Mouse (Mus musculus) CD4-positive, CD25-positive, alpha-beta regulatory T cell (primary cell): ENCODE data around the gene Kcne2. TPM values are rescaled to one million over a fixed set of nuclear protein-coding genes. Genes with fewer than 3 reads are reported as not detected.

Experiments
- polyA plus RNA-seq: library from polyadenylated mRNA; unstranded; fragments of 100-300 nt; shearing (Covaris generic); gene quantifications from one replicate; pipeline ENCODE4 v1.2.1, GENCODE M21; 2017

The Kcne2 gene
- not detected for polyA plus RNA-seq

DNA sequence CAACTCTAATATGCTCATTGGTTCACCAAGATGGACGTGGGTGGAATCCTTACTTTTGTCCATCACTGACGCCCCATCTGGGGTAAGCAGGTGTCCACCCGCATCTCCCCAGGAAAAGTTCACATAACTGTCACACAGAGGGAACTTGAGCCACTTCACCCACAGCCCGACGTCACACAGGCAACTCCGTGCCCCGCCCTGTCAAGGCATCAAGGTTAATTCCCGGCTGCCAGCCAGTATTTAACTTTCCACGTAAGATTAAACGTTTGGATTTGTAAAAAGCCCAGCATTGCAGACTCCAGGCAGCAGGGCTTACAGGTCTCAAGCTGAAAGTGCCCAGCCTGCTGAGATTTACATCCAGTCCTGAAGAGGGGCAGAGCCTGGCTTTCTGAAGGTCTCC lies at the start of gene Kcne2:
TSS of gene Kcne2 (plus strand) at position 289 of the 400 bp plus-strand sequence.

GRCm38 (mm10) chr16:92300649-92301411 lies 8.6 kb downstream of the Kcne2 start, which contains the start of gene Smim11:
Smim11 (plus strand) TSS chr16:92301286.

DNA sequence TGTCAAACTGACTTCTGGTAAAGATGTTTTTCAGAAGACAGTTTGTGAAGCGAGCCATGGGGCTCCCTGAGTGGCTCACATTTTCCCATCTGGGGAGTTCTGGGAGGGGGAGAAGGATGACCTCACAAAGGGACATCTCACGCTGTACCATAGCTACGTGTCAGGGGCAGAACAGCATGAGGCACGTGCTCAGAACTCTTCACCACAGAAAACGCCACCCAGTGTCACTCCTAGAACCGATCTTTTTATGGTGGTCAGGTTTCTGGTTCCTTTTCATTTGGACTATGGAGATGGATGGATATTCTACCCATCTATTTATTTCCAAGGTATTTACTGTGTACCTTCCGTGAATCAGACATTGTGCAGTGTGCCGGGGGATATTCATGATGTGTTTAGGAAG lies 29.2 kb downstream of the Kcne2 start, which contains the start of gene Fam243:
TSS of gene Fam243 (minus strand) at position 101 of the 400 bp plus-strand sequence.

Other genes with a start within 250 kb of the Kcne2 start
- 94.4 TPM for gene Mrps6, start 234.1 kb upstream of the Kcne2 start, polyA plus RNA-seq
- gene Gm49711, start 234.1 kb upstream of the Kcne2 start, polyA plus RNA-seq, result not detected
- 6.3 TPM for gene Slc5a3, start 234.1 kb upstream of the Kcne2 start, polyA plus RNA-seq
- gene Smim11, start 8.9 kb downstream of the Kcne2 start, polyA plus RNA-seq, result 115 TPM
- gene Fam243, start 29.1 kb downstream of the Kcne2 start, polyA plus RNA-seq, result not detected
- not detected for gene Kcne1, start 67.1 kb downstream of the Kcne2 start, polyA plus RNA-seq
- 13.5 TPM for gene Rcan1, start 178.5 kb downstream of the Kcne2 start, polyA plus RNA-seq
- not detected for gene Clic6, start 193.3 kb downstream of the Kcne2 start, polyA plus RNA-seq